In genomic region chr9:108753976-108754375, GRCm38 (mm10) we compare ENCODE assay signal across 17 mouse cellular contexts. TPM values are rescaled to one million over a fixed set of nuclear protein-coding genes. Genes with fewer than 3 reads are reported as not detected.
A peak's percentile ranks its signal among the peaks of the same experiment; 100 is the strongest.
DNase-seq lines count a peak whose midpoint lies in the region; ATAC-seq and TF ChIP-seq lines count a peak whose summit lies in the region.
"Had no signal": no experiment of that assay in that cellular context is flagged by ENCODE, and none has a peak within 500 bp of the region (broad histone marks: within the 10 kb centered on the region; RNA-seq: fewer than 3 reads in every experiment).

No protein-coding gene starts in this region.

- no peaks in the 10 kb centered on the region for H3K27me3 ChIP-seq in kidney, embryonic 14.5 days (ENCODE audit: control insufficient read depth, insufficient read depth, low read length)
- H3K27me3 ChIP-seq in kidney, embryonic 15.5 days: no peaks in the 10 kb centered on the region
- H3K27me3 ChIP-seq: stomach, embryonic 15.5 days had no signal

- in situ Hi-C loops in ES-E14 (cut with MboI; ENCODE audit: low sequenced_read_pairs in 2 of 2, unreplicated experiment in 2 of 2): no loop called here

- no peaks in the 10 kb centered on the region for H3K9me3 ChIP-seq in kidney, embryonic 14.5 days (ENCODE audit: control insufficient read depth, low read length)
- H3K9me3 ChIP-seq in ES-E14 (ENCODE audit: control insufficient read depth, insufficient read depth, low read depth, low read length): no peaks in the 10 kb centered on the region
- no peaks in the 10 kb centered on the region for H3K9me3 ChIP-seq in kidney, embryonic 15.5 days (replicated peaks)
- H3K9me3 ChIP-seq: hindbrain, embryonic 10.5 days; liver, embryonic 12.5 days; stomach, embryonic 15.5 days had no signal

- no peaks in the 10 kb centered on the region for H3K36me3 ChIP-seq in kidney, embryonic 14.5 days (ENCODE audit: control insufficient read depth, insufficient read depth, low read length)
- peaks cover 2% of the 10 kb centered on the region; the same call in 1 of the 2 replicates for H3K36me3 ChIP-seq in ES-E14 (ENCODE audit: control insufficient read depth, insufficient read depth, low read length, poor library complexity, severe bottlenecking)
- peaks cover under 1% of the 10 kb centered on the region; the same call in 1 of the 2 replicates for H3K36me3 ChIP-seq in kidney, embryonic 15.5 days
- H3K36me3 ChIP-seq: liver, embryonic 12.5 days; stomach, embryonic 15.5 days had no signal

- ATAC-seq in kidney, embryonic 14.5 days (ENCODE audit: low FRiP score, low TSS enrichment): no peak
- 0 out of 2 replicates have a peak, but pooled peaks have one; percentile 25 for ATAC-seq in kidney, embryonic 15.5 days (replicated peaks; ENCODE audit: low FRiP score)
- ATAC-seq: forebrain, embryonic 16.5 days; intestine, embryonic 16.5 days; liver, embryonic 12.5 days; liver, postnatal 0 days had no signal

- no peak overlapping the region for H3K9ac ChIP-seq in kidney, embryonic 14.5 days (ENCODE audit: low read depth, low read length)
- H3K9ac ChIP-seq in ES-E14 (ENCODE audit: insufficient read depth, low read depth, low read length, poor library complexity, severe bottlenecking): no peak overlapping the region
- H3K9ac ChIP-seq in kidney, embryonic 15.5 days: no peak overlapping the region
- H3K9ac ChIP-seq: liver, embryonic 12.5 days; liver, postnatal 0 days; stomach, embryonic 15.5 days had no signal

- H3K4me1 ChIP-seq in kidney, embryonic 14.5 days (ENCODE audit: control insufficient read depth, insufficient read depth, low read length): no peaks in the 10 kb centered on the region
- H3K4me1 ChIP-seq in ES-E14 (ENCODE audit: control insufficient read depth in 2 of 2, insufficient read depth in 2 of 2, low read length in 2 of 2, poor library complexity in 1 of 2): peaks cover 0 to 16% of the 10 kb centered on the region in 2 experiments; a peak in 2 of 4 replicates
- no peaks in the 10 kb centered on the region for H3K4me1 ChIP-seq in kidney, embryonic 15.5 days
- H3K4me1 ChIP-seq: stomach, embryonic 15.5 days had no signal

- H3K4me2 ChIP-seq in kidney, embryonic 14.5 days (replicated peaks; ENCODE audit: low read depth, low read length): no peak overlapping the region
- no peak overlapping the region for H3K4me2 ChIP-seq in kidney, embryonic 15.5 days
- H3K4me2 ChIP-seq: liver, embryonic 12.5 days; stomach, embryonic 15.5 days had no signal

- peak; percentile 75 for DNase-seq in kidney, adult 11 months
- no peak for DNase-seq in ES-E14 (ENCODE audit: low read depth, low spot score)
- peak; percentile 46 to 75 for DNase-seq in kidney, postnatal 25 days
- DNase-seq in urinary bladder, postnatal 14 days (ENCODE audit: low spot score): no peak
- DNase-seq in cerebellum, postnatal 10 days: no peak
- no peak for DNase-seq in frontal cortex, postnatal 10 days (ENCODE audit: low spot score in 2 of 2)

- H3K27ac ChIP-seq in kidney, embryonic 14.5 days (ENCODE audit: low read depth, low read length): no peak overlapping the region
- peak overlapping the region; percentile 88 for H3K27ac ChIP-seq in ES-E14 (ENCODE audit: insufficient read depth, low read depth, low read length, poor library complexity, severe bottlenecking)
- no peak overlapping the region for H3K27ac ChIP-seq in kidney, embryonic 15.5 days
- H3K27ac ChIP-seq: hindbrain, embryonic 10.5 days; hindbrain, postnatal 0 days; liver, embryonic 12.5 days; macrophage; stomach, embryonic 15.5 days had no signal

- WGBS in kidney, embryonic 14.5 days: 73% methylated on average over 3 of the region's 3 CpGs
- 87% methylated on average over 3 of the region's 3 CpGs for WGBS in kidney, embryonic 15.5 days

- no peak overlapping the region for H3K4me3 ChIP-seq in kidney, embryonic 14.5 days (ENCODE audit: low read length)
- H3K4me3 ChIP-seq in ES-E14 (ENCODE audit: insufficient read depth in 1 of 2, low read depth in 1 of 2, low read length in 2 of 2, poor library complexity in 1 of 2, severe bottlenecking in 1 of 2): no peak overlapping the region
- H3K4me3 ChIP-seq in kidney, embryonic 15.5 days (replicated peaks): no peak overlapping the region
- H3K4me3 ChIP-seq: erythroblast, embryonic 14.5 days; hindbrain, embryonic 10.5 days; liver, embryonic 12.5 days; stomach, embryonic 15.5 days had no signal

TF ChIP-seq in ES-E14, 5 proteins besides CTCF, POLR2A, EP300 and RAD21:
- no peak for TF ChIP-seq HCFC1 (IDR thresholded peaks at IDR 0.05; ENCODE audit: borderline replicate concordance, insufficient read depth, low read length)
- no peak for TF ChIP-seq MAFK (IDR thresholded peaks at IDR 0.05; ENCODE audit: insufficient read depth, low read depth, low read length)
- no peak for TF ChIP-seq ZNF384 (IDR thresholded peaks at IDR 0.05; ENCODE audit: low read depth, low read length)
- no peak for TF ChIP-seq ZC3H11A (IDR thresholded peaks at IDR 0.05; ENCODE audit: borderline replicate concordance, low read depth, low read length)
- TF ChIP-seq CHD2 (IDR thresholded peaks at IDR 0.05; ENCODE audit: low read depth, low read length): no peak
TF ChIP-seq in ES-E14: peak in this region for 0.

RNA-seq across cellular contexts. Expression of gene Ip6k2, which starts 29.6 kb away (rescaled TPM):
- 125 and 134 TPM in 2 replicates for polyA plus RNA-seq in kidney, embryonic 14.5 days (2014; fragmentation: Nextera tagmentation; extraction: Ambion mirVana)
- 23.0 and 24.4 TPM in 2 replicates for total RNA-seq in ES-E14 (2012; rRNA removed)
- polyA plus RNA-seq in kidney, embryonic 15.5 days (2015; fragmentation: Nextera tagmentation; extraction: Ambion mirVana): 96.4 and 106 TPM in 2 replicates

RNA-seq across cellular contexts. Expression of gene Nckipsd, which starts 54.2 kb away (rescaled TPM):
- polyA plus RNA-seq in kidney, embryonic 14.5 days (2014; fragmentation: Nextera tagmentation; extraction: Ambion mirVana): 9.0 and 21.7 TPM in 2 replicates
- total RNA-seq in ES-E14 (2012; rRNA removed): 17.4 and 20.2 TPM in 2 replicates
- polyA plus RNA-seq in kidney, embryonic 15.5 days (2015; fragmentation: Nextera tagmentation; extraction: Ambion mirVana): 12.0 and 16.3 TPM in 2 replicates

Comparison
In these comparisons a context has a peak if more than half of its experiments do, and no peak if none do; other contexts are left out.
1. DNase-seq: peak in kidney, adult 11 months (single experiment) and kidney, postnatal 25 days (2 of 2); none in ES-E14 (single experiment), urinary bladder, postnatal 14 days (single experiment), cerebellum, postnatal 10 days (0 of 2) and frontal cortex, postnatal 10 days (0 of 2).